Mouse (Mus musculus): Measurements from ENCODE around the gene Vmn2r6. TPM values are rescaled to one million over a fixed set of nuclear protein-coding genes. Genes with fewer than 3 reads are reported as not detected.

Gene Vmn2r6
- not detected for polyA plus RNA-seq (2014; fragmentation: Illumina TruSeq; extraction: RNeasy Lipid Tissue Mini Kit (QIAGEN cat#74804))

DNA sequence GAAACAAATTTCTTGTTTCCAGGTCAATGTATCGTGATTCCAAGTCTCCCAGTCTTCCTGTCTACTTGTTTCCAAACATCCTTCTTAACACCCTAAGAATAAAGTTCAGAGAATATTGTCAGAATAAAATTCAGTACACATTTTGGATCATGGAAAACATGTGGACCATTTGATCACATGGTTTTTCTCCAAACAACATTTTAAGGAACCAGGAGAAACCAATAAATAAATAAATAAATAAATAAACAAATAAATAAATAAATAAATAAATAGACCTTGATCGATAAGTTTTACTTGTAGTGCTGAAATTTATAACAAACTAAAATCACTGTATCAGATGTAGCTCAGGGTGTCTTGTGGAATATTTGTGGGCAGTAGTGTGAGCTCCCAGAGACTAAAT, at the start of gene Vmn2r6:
Gene Vmn2r6 (minus strand): TSS at position 101 of the 400 bp plus-strand sequence.

DNA sequence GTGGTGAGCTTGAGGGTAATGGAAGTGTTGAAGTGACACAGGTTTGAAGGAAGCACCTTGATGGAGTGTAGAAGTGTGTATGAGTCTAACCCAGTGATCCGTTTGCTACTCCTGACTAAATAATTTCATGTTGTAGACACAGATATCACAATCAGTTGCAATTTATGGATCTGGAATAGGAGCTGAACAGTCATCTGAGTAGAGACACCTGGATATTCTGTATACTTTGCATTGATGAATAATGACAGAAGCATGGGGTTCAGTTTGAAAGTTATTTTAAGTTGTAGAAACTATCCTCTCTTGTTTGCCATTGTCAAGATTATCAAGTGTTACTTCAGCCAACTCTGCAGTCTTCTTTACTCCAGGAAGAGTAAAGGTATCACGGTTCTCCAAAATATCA, 55.9 kb downstream of the Vmn2r6 start, which contains the start of gene Vmn2r5:
Gene Vmn2r5 (minus strand): TSS at position 101 of the 400 bp plus-strand sequence.

Other genes starting within 250 kb of the Vmn2r6 start
- gene Vmn2r4, start 150.5 kb downstream of the Vmn2r6 start, polyA plus RNA-seq (2014; fragmentation: Illumina TruSeq; extraction: RNeasy Lipid Tissue Mini Kit (QIAGEN cat#74804)): not detected
- gene Vmn2r5, start 56.0 kb downstream of the Vmn2r6 start, polyA plus RNA-seq (2014; fragmentation: Illumina TruSeq; extraction: RNeasy Lipid Tissue Mini Kit (QIAGEN cat#74804)): not detected

Data from ovary, adult 10 weeks (tissue).